Mouse (Mus musculus) megakaryocyte progenitor cell, adult 5-6 weeks (primary cell): ENCODE data around the gene Rnf39. TPM values are rescaled to one million over a fixed set of nuclear protein-coding genes. Genes with fewer than 3 reads are reported as not detected.
A peak's percentile ranks its signal among the peaks of the same experiment; 100 is the strongest.

Experiments
- ATAC-seq: replicated peaks from 2 replicates; pipeline ENCODE4 v1.8.0; 2016; ENCODE audit warnings: mild to moderate bottlenecking, moderate TSS enrichment, inconsistent platforms; ENCODE audit not compliant: poor library complexity
- total RNA-seq, 2 experiments: library from RNA; stranded (forward) in 1 of 2; stranded (reverse) in 1 of 2; fragments of 157-497, 149-512 nt in 1 of 2; fragments of 200-1000 nt in 1 of 2; gene quantifications; 2 replicates each; pipeline versions ENCODE4 v1.2.3 to v1.2.4; 2015 to 2017

The Rnf39 gene
- total RNA-seq, 2 experiments from 2014 or later = not detected

DNA sequence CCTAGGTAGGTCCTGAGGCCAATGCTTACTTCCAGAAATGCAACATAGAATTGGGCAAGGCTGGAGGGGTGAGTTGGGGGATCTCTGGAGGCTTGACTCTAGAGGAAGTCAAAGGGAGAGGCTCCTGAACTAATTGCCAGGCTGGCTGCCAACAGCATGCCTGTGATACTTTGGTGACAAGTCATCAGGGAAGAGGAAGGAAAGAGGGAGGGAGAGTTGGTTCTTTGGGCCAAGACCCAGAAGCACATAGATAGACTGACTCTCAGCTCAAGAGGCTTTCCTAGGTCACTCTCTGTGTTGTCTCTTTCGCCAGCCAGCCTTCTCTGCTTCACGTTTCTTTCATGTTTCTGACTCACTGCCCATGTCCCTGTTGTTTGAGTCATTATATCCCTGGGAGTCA is 10.9 kb upstream of the Rnf39 start:
- no peak for ATAC-seq

DNA sequence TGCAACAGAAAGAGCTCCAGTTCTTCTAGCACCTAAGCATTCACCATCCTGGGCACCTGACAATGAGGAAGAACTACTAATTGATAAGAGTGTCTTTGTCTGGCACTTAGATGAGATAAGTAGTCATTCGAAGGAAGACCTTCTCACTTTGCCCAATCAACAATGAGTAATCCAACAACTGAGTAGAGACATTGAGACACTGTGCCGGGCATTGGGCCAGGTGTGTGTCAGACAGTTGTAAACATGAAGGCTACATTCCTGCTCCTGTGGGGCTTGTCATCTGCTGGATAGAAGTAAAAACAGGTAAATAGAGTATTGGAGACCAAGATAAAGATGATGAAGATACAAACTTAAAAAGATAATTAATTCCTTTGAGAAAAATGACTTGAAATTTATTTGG is 4.7 kb upstream of the Rnf39 start:
- no peak for ATAC-seq

DNA sequence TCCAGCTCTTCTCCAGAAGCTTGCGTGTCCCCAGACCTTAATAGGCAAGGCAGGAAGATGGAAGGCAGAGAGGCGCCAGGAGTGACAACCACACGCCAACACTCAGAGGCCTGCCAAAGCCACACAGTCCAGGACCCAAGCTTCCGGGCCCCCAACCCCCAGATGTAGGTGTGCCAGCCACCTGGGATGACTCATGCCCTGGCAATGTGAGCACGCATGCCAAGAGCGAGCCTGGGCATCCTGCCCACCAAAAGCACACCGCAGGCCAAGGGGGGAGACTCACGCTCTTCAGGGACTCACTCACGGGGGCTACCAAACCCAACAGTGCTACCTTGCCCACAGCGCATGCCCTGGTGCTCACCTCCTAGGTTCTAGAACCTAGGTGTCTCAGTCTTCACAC is 327 bp upstream of the Rnf39 start:
- peak; percentile 18 for ATAC-seq

DNA sequence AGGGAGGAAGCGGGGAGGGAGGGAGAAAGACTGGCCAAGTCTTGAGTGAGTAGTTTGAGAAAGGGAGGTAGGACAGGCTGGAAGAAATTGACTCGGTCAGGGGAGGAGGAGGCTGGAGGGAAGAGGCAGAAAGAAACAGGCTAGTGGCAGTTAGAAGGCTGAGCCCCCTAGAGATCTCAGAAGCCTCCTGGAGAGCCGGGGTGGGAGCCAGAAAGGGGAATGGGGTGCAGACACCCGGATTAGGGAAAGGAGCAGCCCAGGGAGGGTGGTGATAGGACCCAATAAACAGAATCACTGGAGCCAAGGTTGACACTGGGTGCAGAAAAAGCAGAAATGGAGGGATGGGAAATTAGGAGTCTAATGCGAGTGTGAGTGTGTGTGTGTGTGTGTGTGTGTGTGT is 973 bp downstream of the Rnf39 start:
- no peak for ATAC-seq

DNA sequence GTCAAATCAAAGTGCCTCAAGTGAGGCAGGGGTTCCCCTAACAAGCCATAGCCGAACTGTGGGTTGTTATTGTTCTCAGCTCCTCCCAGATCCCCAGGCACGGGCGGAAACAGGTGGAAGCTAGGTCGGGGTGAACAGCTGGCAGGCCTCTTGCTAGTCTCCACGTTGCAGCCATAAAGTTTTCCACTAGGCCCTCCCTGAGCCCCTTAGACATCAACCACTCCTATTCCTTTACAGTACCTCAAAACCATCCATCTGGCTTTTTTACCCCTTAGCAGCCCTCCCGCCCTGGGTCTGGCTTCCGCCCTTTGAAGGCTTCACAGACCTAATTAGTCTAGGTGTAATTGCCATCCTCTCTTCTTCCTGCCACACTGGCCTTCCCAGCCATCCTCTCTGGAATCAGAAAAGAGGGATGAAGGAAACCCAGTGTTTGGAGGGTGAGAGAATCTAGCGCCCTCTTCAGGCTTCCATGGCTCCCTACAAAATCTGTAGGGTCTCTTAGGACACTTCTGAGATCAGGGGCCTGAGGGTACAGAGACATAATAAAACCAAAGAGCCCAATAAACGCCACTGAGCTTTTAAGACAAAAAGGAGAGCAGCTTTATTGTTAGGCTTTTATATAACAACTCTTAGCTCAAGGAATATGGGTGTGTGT is 1.5 kb downstream of the Rnf39 start:
- no peak for ATAC-seq

DNA sequence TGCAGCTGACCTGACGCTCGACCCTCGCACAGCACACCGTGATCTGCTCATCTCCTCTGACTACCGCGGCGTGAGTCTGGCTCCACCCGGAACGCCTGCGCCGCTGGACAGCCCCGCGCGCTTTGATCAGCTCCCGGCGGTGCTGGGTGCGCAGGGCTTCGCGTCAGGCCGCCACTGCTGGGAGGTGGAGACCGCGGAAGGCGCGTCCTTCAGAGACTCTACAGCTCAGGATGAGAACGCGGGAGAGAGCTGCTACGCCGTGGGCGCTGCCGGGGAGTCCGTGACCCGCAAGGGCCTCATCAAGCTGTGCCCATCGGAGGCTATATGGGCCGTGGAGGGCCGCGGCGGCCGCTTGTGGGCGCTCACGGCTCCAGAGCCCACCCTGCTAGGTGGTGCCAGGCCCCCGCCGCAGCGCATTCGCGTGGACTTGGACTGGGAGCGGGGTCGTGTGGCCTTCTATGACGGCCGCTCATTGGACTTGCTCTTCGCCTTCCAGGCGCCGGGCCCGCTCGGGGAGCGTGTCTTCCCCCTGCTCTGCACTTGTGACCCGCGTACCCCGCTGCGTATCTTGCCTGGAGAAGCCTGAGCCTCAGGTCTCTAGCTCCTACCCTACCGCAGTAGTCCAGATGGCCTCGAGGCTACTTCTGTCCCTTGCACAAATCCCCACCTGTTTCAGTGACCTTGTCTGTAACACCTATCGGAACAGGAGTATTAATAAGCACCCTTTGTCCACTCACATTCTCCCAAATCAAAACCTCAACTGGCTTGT is 4.5 kb downstream of the Rnf39 start:
- ATAC-seq = peak; percentile 7; the same call in 1 of the 2 replicates

DNA sequence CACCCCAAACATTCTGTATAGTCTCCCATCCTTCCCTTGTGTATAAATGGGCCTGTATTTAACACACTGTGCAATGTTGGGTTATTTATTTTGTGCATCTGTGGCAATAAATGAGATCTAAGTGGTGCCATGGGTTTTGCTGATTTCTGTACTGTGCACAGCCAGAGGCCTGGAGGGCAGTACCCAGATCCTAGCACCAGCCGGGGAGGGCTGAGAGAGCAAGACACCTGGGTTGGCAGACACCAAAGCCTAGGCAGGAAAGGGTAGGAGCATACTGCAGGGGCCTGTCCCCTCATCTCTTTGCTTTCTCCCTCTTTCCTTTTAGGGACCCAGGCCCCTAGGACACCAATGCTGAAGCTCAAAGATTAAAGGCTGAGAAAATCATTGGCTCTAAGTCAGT is 5.6 kb downstream of the Rnf39 start:
- no peak for ATAC-seq

DNA sequence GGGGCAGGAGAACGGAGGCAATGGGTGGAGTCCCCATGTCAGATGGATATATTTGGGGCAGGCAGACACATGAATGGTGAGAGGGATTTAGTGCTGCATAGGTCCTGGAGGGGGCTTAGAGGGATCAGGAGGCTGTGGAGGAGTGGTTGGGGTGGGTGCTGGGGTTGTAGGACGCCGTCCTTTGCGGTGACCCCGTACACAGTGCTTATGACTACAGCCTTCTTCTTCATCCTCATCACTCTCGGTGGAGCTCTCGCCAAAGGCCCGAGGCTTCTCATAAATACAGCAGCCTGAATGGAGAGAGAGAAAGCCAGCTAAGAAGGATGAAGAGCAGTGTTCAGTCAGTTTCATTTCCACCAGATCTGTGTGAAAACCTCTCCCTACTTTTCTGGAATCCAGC is 6.5 kb downstream of the Rnf39 start:
- ATAC-seq = no peak

DNA sequence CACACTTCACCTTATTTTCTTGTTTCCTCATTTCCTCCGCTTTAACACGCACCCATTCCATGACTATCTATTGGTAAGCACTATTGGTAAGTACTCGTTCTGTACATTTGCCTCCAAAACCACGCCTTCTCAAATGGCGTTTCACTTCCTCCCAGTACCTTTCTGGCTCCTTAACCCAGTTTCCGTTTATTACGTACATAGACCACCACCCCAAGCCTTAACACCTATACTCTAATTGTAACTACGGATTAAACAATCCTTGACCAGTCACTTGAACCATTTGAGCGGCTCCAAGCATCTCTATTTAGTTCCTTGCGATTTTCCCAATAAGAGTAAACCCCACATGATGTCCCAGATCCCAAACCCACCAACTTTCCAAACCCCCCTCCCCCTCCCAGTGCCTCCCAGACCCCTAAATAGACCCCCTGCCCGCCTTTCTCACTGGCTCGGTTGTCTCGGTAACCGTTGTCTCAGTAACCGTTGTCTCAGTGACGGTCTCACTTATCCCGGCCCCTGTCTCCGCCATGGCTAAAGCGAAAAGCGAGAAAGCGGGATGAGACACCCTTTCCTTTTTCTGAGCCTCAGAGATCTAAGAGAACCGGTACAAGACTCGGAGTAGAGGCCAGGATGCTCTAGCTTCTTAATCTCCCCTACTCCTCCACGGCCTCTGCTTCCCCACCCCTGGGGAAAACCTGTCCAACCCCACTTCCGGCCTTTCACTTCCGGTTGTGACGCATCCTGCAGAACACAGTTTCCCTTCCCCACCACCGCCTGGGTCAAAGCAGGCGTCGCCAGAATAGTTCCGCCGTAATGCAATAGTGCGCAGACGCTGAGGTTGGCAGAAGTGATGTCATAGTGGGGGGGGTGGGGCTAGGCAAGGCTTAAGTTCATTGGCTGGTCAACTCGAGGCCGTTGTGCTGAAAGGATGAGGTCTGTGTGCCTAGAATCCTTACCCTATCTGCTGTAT is 8.5 kb downstream of the Rnf39 start, which contains the start of gene Ppp1r11:
Ppp1r11 (minus strand) TSS at position 761 of the 967 bp plus-strand sequence.
- peak; percentile 96 for ATAC-seq

DNA sequence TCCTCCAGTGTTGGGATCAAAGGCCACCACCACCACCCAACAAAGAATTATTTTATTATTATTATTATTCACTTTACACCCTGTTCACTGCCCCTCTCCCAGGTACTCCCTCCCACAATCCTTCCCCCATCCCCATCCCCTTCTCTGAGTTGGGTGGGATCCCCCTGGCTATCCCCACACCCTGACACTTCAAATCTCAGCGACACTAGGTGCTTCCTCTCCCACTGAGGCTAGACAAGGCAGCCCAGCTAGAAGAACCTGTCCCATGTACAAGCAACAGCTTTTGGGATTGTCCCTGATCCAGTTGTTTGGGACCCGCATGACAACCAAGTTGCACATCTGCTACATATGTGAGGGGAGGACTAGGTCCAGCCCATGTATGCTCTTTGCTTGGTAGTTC is 9.9 kb downstream of the Rnf39 start:
- no peak for ATAC-seq

DNA sequence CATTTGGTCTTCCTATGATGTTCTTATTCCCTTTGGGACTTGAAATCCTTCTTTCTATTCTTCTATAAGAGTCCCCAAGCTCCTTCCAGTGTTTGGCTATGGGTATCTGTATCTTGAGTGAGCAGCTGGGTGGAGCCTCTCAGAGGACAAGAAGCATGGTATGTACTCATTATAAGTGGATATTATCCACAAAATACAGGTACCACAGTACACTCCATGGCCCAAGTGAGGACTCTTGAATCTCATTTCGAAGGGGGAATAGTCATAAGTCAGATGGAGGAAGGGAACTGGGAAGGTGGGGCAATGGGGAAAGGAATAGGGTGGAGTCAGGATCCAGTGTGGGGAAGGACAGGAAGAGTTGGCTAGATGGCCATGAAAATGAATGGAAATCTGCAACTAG is 10.3 kb downstream of the Rnf39 start:
- ATAC-seq = no peak

DNA sequence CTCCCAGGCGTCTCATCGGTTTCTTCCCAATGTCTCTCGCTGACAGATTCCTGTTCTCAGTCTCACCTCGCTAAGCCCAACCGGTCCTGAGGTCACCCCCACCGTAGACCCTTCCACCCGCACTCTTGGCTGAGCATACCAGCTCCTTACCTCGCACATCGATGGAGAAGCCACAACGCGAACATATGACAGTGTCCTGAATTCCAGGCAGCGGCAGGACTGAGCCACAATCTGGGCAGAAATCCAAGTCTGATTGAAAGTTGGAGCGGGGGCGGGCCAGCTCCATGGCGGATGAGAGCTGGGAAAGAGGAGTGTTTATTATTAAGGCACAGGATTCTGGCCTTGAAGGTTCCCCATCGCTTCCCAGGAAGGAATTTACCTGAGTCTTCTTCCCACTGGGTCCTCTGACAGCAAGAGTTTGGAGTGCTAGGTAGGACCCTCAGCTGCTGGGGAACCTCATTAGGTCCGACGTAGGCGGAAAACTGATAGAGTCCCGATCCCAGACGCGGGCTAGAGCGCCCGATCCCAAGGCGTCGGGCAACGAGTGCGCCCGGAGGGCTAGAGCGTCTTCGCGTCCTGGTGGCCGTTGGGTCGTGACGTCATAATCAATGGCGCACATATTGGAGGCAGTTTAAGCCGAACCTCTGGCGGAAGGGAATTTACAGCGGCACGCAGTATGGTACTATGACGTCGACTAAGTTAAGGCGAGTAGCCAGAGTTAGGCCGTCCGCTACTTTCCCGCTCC is 15.5 kb downstream of the Rnf39 start, which contains the start of the genes Znrd1 and Znrd1as:
Znrd1 (minus strand) TSS at position 561 of the 745 bp plus-strand sequence.
Znrd1as (plus strand) TSS at position 594 of the 745 bp plus-strand sequence.
- ATAC-seq = peak; percentile 99

DNA sequence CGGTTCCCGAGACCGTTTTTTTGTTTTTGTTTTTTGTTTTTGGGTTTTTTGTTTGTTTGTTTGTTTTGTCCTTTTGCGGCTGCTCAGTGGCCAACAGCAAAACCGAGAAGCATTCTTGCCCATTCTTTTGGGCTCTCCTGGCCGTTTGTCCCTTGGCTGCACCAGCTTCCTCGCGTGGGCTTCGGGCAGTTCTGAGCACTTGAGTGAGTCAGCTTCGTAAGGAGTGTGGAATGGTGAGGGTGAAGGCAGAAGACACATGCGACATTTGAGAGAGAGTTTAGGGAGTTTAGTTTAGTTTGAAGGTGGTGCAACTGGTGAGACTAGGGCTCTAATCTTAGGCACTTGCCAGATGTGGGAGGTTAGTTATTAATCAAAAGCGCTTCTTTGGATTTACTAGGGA is 16.2 kb downstream of the Rnf39 start:
- 0 out of 2 replicates have a peak, but pooled peaks have one; percentile 13 for ATAC-seq

DNA sequence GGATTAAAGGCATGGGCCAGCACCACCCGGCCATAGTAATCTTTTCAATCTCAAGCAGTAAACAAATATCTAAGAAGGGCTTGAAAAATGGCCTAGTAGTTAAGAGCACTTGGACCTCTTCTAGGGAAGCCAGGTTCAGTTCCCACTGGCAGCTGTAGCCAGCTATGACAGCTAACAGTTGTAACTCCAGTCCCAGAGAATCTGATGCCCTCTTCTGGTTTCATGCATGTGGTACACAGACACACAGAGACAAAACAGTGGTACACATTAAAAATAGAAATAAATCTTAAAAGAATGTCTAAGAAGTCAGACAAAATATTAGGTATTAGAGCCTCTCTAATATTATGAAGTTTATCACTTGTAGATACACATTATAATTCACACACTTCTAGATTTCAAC is 18.4 kb downstream of the Rnf39 start:
- ATAC-seq = no peak

DNA sequence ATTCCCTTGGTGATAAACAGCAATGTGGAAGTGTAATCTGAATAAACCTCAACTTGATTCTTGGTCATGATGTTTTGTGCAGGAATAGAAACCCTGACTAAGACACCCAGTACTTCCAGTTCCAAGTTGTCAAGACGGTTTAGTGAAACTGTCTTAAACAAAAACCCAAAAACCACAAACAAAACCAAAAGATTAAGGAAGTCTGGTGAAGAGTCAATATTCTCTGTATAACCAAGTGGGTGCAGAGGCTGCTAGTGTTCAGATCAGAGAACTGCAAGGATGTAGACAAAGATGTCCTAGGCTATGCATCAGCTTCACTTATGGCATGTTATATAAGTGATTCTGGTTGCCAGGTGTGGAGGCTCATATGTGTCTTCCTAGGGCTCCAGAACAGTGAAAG is 24.2 kb downstream of the Rnf39 start:
- peak; percentile 64 for ATAC-seq

DNA sequence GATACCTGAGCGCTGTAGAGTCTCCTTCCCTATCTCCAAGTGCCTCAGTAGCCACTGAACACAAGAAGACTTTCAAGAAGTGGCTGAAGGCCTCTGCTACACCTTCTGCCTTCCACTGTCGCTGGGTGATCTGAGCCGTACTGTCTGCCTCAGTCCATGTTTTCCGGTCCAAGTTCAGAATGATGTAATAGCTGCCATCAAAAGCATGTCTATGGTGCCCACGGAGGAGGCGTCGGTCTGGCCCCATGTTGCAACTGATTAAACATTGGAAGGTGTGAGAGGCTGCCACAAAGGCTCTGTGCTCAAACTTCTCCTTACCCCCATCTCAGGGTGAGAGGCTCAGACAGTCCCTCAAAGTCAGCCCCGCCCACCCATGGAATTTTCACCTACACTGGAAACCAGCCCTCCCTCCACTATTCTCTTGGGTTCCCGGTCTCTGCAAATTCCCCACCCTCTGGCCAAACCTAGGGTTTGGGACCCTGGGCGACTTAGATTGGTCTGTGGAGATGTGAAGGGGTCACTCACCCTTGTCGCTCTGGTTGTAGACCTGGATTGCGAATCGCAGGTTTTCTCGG is 27.7 kb downstream of the Rnf39 start:
- ATAC-seq = peak; percentile 29

DNA sequence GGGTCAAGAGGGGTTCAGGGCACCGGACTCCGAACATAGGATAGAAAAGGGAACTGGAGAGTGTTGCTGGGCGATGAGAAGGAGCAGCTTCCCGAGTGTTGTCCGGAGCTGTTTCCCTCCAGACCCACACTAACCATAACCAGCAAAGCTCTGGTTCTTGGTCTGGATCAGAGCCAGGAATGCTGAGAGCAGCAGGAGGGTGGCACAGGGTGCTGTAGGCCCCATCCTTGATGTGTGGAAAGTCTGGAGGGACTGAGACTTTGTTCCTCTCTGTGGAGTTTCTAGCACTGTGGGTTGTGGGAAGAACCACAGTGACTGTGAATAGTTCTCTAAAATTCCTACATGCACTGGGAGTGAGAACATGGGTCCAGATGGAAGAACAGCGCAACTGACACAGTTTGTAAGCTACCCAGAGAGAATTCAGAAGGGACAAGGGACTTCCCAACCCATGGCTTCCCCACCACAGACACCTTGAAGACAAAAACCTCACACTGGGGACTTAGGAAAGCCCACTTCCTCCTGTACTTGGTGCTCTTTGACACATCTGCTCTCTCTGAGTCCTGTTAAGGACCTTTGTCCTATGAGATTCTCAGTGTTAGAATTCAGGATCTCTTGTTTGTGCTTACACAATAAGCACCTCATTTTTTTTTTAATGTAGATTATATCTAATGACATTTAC is 28.6 kb downstream of the Rnf39 start:
- peak; percentile 68 for ATAC-seq

DNA sequence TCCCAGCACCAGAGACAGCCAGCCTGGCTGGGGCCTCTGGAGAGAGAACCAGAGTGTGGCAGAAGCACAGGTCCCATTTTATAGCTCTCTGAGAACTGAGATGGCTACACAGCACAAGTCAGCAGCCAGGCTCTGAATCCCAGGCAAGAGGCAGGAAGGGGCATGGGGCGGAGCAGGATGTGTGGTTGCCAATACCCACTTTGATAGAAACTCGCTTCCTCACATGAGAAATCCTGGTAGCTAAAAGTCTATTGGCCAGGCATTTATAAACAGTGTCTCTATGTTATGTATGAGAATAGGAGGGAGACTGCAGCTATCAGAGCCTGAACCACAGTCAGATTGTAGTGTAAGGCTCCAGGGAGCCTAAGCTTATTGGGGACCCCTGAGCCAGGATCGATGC is 30.1 kb downstream of the Rnf39 start:
- peak; percentile 49 for ATAC-seq

DNA sequence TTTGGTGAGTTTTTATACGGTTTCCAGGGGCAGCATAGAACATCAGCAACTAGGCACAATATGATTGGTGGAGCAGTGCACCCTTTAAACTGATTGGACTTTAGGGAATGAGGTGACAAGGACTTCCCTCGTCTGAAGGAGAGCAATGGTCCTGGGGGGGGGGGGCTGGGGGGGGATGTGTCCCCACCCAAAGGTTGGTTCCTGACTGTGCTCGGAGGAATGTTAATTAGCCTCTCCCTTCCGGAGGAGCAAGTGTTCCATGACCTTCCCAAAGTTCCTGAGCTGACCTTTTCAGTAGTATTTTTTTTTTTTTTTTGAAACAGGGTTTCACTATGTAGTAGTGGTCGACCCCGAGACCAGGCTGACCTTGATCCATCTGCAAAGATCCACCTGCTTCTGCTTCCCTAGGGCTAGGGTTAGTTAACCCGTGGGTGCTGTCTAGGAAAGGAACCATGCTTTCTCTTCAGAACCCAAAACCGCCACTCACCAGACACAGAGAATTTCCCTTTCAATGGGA is 30.6 kb downstream of the Rnf39 start:
- no peak for ATAC-seq
